Mouse (Mus musculus): ENCODE data around the gene Imp3. TPM values are rescaled to one million over a fixed set of nuclear protein-coding genes. Genes with fewer than 3 reads are reported as not detected.
A peak's percentile ranks its signal among the peaks of the same experiment; 100 is the strongest.

Gene Imp3
- 70.9 and 73.6 TPM in 2 replicates for polyA plus RNA-seq (2014; fragmentation: Nextera tagmentation; extraction: Ambion mirVana)

DNA sequence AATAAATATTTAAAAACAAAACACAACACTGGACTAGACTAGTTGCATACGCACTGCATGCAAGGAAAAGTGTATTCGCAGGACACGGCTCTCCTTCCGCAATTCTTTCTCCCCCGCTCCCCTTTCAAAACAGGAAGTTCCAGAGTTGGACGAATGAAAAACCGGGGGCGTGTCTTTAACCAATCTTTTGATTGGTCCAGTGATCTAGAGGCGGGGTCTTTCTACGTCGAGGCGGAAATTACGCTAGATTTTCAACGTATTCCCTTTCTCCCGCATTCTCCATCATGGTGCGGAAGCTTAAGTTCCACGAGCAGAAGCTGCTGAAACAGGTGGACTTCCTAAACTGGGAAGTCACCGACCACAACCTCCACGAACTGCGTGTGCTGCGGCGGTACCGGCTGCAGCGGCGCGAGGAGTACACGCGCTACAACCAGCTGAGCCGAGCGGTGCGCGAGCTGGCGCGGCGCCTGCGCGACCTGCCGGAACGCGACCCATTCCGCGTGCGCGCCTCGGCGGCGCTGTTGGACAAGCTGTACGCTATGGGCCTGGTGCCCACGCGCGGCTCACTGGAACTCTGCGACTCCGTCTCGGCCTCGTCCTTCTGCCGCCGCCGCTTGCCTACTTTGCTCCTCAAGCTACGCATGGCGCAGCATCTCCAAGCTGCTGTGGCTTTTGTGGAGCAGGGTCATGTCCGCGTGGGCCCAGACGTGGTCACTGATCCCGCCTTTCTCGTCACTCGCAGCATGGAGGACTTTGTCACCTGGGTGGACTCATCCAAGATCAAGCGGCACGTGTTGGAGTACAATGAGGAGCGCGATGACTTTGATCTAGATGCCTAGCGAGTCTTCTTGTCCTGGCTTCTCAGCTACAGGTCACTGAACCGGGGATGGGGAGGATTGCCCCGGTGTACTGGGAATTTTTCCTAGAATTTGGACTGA is at the start of gene Imp3:
Imp3 (plus strand) TSS at position 253 of the 938 bp plus-strand sequence.
- Histone ChIP-seq H3K4me2 (ENCODE audit: low read depth, severe bottlenecking) (peak within 1 kb of the TSS; percentile 82), H3K9ac (ENCODE audit: low read length) (peak within 1 kb of the TSS; percentile 74), H3K4me3 (ENCODE audit: low read depth, low read length) (peak within 1 kb of the TSS; percentile 66), H3K27ac (replicated peaks; ENCODE audit: low read depth, low read length) (peak within 1 kb of the TSS; percentile 63), H3K36me3 (ENCODE audit: control insufficient read depth, insufficient read depth, low read length) (no peaks in the 10 kb centered on the region; the same call in 1 of the 2 replicates), H3K27me3 (ENCODE audit: control insufficient read depth, insufficient read depth, low read length) (no peaks in the 10 kb centered on the region), H3K4me1 (ENCODE audit: control insufficient read depth, insufficient read depth, low read length) (no peaks in the 10 kb centered on the region; the same call in 1 of the 2 replicates), H3K9me3 (ENCODE audit: control insufficient read depth, low read length) (no peaks in the 10 kb centered on the region)
- DNase-seq (ENCODE audit: low spot score), result peak; percentile 85
- peak; percentile 90 for ATAC-seq (ENCODE audit: insufficient number of reproducible peaks, low FRiP score, low TSS enrichment, low read depth)
- under 1% methylated on average over 73 of the region's 73 CpGs for WGBS

DNA sequence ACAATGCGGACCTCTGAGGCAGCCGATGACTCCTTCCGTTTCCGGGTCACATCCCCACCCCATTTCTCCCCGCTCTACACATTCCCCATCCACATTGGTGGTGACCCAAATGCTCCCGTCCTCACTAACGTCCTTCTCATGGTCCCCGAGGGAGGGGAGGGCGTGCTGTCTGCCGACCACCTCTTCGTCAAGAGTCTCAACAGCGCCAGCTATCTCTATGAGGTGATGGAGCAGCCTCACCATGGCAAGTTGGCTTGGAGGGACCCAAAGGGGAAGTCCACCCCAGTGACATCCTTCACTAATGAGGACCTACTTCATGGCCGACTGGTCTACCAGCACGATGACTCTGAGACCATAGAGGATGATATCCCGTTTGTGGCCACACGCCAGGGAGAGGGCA is 49.7 kb upstream of the Imp3 start:
- peaks cover 9% of the 10 kb centered on the region for H3K4me1 ChIP-seq (ENCODE audit: control insufficient read depth, insufficient read depth, low read length)
- no peak overlapping the region for H3K9ac ChIP-seq (ENCODE audit: low read length)
- H3K4me2 ChIP-seq (ENCODE audit: low read depth, severe bottlenecking), result no peak overlapping the region
- DNase-seq (ENCODE audit: low spot score), result no peak
- 91% methylated on average over 16 of the region's 16 CpGs for WGBS
- H3K27me3 ChIP-seq (ENCODE audit: control insufficient read depth, insufficient read depth, low read length), result no peaks in the 10 kb centered on the region
- peaks cover 3% of the 10 kb centered on the region; the same call in 1 of the 2 replicates for H3K36me3 ChIP-seq (ENCODE audit: control insufficient read depth, insufficient read depth, low read length)
- no peak overlapping the region for H3K27ac ChIP-seq (replicated peaks; ENCODE audit: low read depth, low read length)
- no peaks in the 10 kb centered on the region for H3K9me3 ChIP-seq (ENCODE audit: control insufficient read depth, low read length)
- no peak for ATAC-seq (ENCODE audit: insufficient number of reproducible peaks, low FRiP score, low TSS enrichment, low read depth)
- H3K4me3 ChIP-seq (ENCODE audit: low read depth, low read length), result no peak overlapping the region

DNA sequence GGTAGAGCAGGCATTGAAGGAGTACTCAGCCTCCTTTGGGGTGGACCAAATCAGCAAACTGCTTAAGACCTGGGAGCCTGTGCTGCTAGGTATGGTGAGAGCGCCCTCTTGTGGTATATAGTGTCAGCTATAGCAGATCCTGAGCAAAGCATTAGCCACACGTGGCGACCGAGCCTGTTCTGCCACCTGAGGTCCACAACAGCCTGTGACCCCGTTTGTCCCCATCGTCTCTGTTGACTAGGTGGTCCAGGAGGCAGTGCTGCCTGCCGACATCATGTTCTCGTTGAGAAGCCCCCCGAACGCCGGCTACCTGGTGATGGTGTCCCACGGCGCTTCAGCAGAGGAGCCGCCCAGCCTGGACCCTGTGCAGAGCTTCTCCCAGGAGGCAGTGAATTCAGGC is 47.5 kb upstream of the Imp3 start:
- no peak overlapping the region for H3K9ac ChIP-seq (ENCODE audit: low read length)
- no peaks in the 10 kb centered on the region for H3K27me3 ChIP-seq (ENCODE audit: control insufficient read depth, insufficient read depth, low read length)
- WGBS, result 3% methylated on average over 14 of the region's 14 CpGs
- no peak overlapping the region for H3K4me3 ChIP-seq (ENCODE audit: low read depth, low read length)
- no peak overlapping the region for H3K27ac ChIP-seq (replicated peaks; ENCODE audit: low read depth, low read length)
- ATAC-seq (ENCODE audit: insufficient number of reproducible peaks, low FRiP score, low TSS enrichment, low read depth) (no peak; the same call in 1 of the 2 replicates), DNase-seq (ENCODE audit: low spot score) (peak; percentile 82)
- no peaks in the 10 kb centered on the region for H3K9me3 ChIP-seq (ENCODE audit: control insufficient read depth, low read length)
- peak overlapping the region; percentile 29; the same call in 1 of the 2 replicates for H3K4me2 ChIP-seq (ENCODE audit: low read depth, severe bottlenecking)
- H3K4me1 ChIP-seq (ENCODE audit: control insufficient read depth, insufficient read depth, low read length), result peaks cover 11% of the 10 kb centered on the region
- peaks cover 3% of the 10 kb centered on the region; the same call in 1 of the 2 replicates for H3K36me3 ChIP-seq (ENCODE audit: control insufficient read depth, insufficient read depth, low read length)

DNA sequence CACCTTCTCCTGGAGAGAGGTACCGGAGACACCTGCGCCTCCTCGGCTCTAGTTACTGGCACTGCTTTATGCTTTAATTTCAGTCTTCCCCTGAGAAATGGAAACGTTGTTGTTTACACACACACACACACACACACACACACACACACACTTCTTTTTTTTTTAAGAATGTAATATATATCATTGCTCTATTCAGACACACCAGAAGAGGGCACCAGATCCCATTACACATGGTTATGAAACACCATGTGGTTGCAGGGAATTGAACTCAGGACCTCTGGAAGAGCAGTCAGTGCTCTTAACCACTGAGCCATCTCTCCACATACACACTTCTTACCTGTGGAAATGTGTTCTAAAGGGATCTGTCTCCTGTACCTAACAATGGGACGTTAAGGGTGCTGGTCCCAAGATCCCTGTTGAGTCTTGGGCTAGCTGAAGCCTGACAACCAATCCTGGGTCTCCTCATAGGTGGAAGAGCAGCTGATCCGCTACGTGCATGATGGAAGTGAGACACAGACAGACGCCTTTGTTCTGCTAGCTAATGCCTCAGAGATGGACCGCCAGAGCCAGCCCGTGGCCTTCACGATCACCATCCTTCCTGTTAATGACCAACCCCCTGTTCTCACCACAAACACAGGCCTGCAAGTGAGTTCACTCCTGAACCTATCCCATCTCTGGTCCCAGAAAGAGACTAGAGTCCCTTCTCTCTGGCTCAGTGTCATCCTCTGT is 46.6 kb upstream of the Imp3 start:
- no peak overlapping the region for H3K4me3 ChIP-seq (ENCODE audit: low read depth, low read length)

DNA sequence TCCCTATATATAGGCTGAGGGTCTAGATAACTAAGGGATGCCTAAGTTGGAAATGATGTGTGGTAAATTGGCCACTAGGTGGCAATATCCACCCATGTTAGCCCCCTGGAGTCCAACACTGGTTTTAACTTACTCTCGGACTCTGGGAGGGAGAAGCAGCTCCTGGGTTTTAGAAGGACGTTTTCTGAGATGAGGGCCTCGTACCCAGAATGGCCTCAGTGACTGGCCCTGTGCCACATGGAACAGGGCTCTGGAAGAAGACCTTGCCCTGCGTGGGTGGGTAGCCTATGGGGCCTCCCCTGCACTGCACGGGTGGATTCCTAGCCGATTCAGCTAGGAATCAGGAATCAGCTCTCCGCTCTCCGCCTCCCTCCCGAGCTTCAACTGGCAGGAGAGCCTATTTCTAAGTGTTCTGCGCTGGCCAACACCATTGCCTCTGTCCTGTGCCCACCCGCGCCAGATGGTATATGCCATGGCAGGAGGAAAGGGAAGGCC is 45.7 kb upstream of the Imp3 start:
- no peak for ATAC-seq (ENCODE audit: insufficient number of reproducible peaks, low FRiP score, low TSS enrichment, low read depth)
- Histone ChIP-seq H3K9ac (ENCODE audit: low read length) (peak overlapping the region; percentile 23; the same call in 1 of the 2 replicates), H3K9me3 (ENCODE audit: control insufficient read depth, low read length) (no peaks in the 10 kb centered on the region), H3K4me1 (ENCODE audit: control insufficient read depth, insufficient read depth, low read length) (peaks cover 11% of the 10 kb centered on the region), H3K4me3 (ENCODE audit: low read depth, low read length) (no peak overlapping the region), H3K27ac (replicated peaks; ENCODE audit: low read depth, low read length) (no peak overlapping the region), H3K4me2 (ENCODE audit: low read depth, severe bottlenecking) (no peak overlapping the region), H3K36me3 (ENCODE audit: control insufficient read depth, insufficient read depth, low read length) (peaks cover 3% of the 10 kb centered on the region; the same call in 1 of the 2 replicates), H3K27me3 (ENCODE audit: control insufficient read depth, insufficient read depth, low read length) (no peaks in the 10 kb centered on the region)
- peak; percentile 76 for DNase-seq (ENCODE audit: low spot score)
- 32% methylated on average over 12 of the region's 12 CpGs for WGBS

More for the DNA sequence above, 46.6 kb upstream of the Imp3 start:
- Histone ChIP-seq H3K36me3 (ENCODE audit: control insufficient read depth, insufficient read depth, low read length) (peaks cover 3% of the 10 kb centered on the region; the same call in 1 of the 2 replicates), H3K9me3 (ENCODE audit: control insufficient read depth, low read length) (no peaks in the 10 kb centered on the region), H3K27ac (replicated peaks; ENCODE audit: low read depth, low read length) (no peak overlapping the region), H3K4me2 (ENCODE audit: low read depth, severe bottlenecking) (no peak overlapping the region), H3K27me3 (ENCODE audit: control insufficient read depth, insufficient read depth, low read length) (no peaks in the 10 kb centered on the region), H3K9ac (ENCODE audit: low read length) (no peak overlapping the region), H3K4me1 (ENCODE audit: control insufficient read depth, insufficient read depth, low read length) (peaks cover 11% of the 10 kb centered on the region)
- WGBS, result 71% methylated on average over 11 of the region's 11 CpGs
- ATAC-seq (ENCODE audit: insufficient number of reproducible peaks, low FRiP score, low TSS enrichment, low read depth), result no peak
- no peak for DNase-seq (ENCODE audit: low spot score)

DNA sequence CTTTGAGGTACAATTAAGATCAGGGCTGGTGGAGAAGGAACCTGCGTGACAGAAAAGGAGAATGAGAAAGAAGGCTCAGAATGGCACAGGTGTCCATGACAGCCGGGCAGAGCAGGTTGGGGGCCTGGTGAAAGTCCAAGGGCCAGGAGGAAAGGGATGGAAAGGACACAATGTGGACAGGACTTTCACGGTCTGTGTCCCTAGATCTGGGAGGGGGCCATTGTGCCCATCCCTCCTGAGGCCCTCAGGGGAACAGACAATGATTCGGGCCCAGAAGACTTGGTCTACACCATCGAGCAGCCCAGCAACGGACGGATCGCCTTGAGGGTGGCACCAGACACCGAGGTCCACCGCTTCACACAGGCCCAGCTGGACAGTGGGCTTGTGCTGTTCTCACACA is 45.2 kb upstream of the Imp3 start:
- H3K9ac ChIP-seq (ENCODE audit: low read length), result no peak overlapping the region
- no peak for ATAC-seq (ENCODE audit: insufficient number of reproducible peaks, low FRiP score, low TSS enrichment, low read depth)
- H3K27me3 ChIP-seq (ENCODE audit: control insufficient read depth, insufficient read depth, low read length), result no peaks in the 10 kb centered on the region
- no peak for DNase-seq (ENCODE audit: low spot score)
- no peak overlapping the region for H3K27ac ChIP-seq (replicated peaks; ENCODE audit: low read depth, low read length)
- H3K4me3 ChIP-seq (ENCODE audit: low read depth, low read length), result no peak overlapping the region
- peaks cover under 1% of the 10 kb centered on the region; the same call in 1 of the 2 replicates for H3K36me3 ChIP-seq (ENCODE audit: control insufficient read depth, insufficient read depth, low read length)
- no peaks in the 10 kb centered on the region for H3K9me3 ChIP-seq (ENCODE audit: control insufficient read depth, low read length)
- no peak overlapping the region for H3K4me2 ChIP-seq (ENCODE audit: low read depth, severe bottlenecking)
- WGBS, result 86% methylated on average over 10 of the region's 10 CpGs
- peaks cover 11% of the 10 kb centered on the region for H3K4me1 ChIP-seq (ENCODE audit: control insufficient read depth, insufficient read depth, low read length)

DNA sequence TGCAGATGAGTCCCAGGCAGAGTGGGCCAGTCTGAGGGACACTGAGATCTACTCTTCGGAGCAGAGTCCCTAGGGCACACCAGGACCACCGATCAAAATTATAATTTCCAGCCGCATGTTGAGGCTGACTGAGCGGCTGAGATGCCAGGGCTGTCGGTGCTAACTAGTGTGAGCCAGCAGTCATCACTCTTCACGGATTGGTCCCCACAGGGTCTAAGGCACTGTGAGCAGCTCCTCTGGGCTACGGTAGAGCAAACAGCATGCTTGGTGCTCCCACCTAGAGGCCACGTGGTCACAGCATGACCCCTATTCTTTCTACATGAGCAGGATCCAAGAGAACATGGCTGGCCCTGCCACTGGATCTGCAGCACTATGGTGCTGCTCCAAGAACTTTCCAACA is 44.0 kb upstream of the Imp3 start:
- 71% methylated on average over 8 of the region's 8 CpGs for WGBS
- ATAC-seq (ENCODE audit: insufficient number of reproducible peaks, low FRiP score, low TSS enrichment, low read depth) (no peak), DNase-seq (ENCODE audit: low spot score) (no peak)
- no peaks in the 10 kb centered on the region for H3K36me3 ChIP-seq (ENCODE audit: control insufficient read depth, insufficient read depth, low read length)
- peaks cover 11% of the 10 kb centered on the region for H3K4me1 ChIP-seq (ENCODE audit: control insufficient read depth, insufficient read depth, low read length)
- no peak overlapping the region for H3K4me2 ChIP-seq (ENCODE audit: low read depth, severe bottlenecking)
- H3K27ac ChIP-seq (replicated peaks; ENCODE audit: low read depth, low read length), result no peak overlapping the region
- no peak overlapping the region for H3K4me3 ChIP-seq (ENCODE audit: low read depth, low read length)
- no peaks in the 10 kb centered on the region for H3K27me3 ChIP-seq (ENCODE audit: control insufficient read depth, insufficient read depth, low read length)
- peak overlapping the region; percentile 38 for H3K9ac ChIP-seq (ENCODE audit: low read length)
- H3K9me3 ChIP-seq (ENCODE audit: control insufficient read depth, low read length), result no peaks in the 10 kb centered on the region

DNA sequence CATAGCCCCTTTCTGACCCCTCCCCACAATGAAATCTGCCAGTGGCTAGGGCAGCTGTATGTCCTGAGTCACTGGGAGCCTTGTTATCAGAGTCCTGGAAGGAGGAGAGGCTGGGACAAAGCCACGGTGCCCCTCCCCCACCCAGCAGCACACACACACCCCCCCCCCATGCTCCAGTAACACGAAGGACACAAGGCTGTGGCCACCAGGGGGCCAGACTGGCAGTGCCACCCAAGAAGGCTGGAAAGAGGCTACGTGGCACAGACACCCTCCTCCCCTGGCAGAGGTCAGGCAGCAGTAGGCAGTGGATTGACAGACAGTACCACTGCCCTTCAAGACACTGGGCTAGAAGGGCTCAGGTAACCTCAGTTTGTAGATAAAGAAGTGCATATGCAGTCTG is 43.3 kb upstream of the Imp3 start:
- Histone ChIP-seq H3K9me3 (ENCODE audit: control insufficient read depth, low read length) (no peaks in the 10 kb centered on the region), H3K4me1 (ENCODE audit: control insufficient read depth, insufficient read depth, low read length) (peaks cover 11% of the 10 kb centered on the region), H3K4me2 (ENCODE audit: low read depth, severe bottlenecking) (no peak overlapping the region), H3K27me3 (ENCODE audit: control insufficient read depth, insufficient read depth, low read length) (no peaks in the 10 kb centered on the region), H3K27ac (replicated peaks; ENCODE audit: low read depth, low read length) (no peak overlapping the region), H3K9ac (ENCODE audit: low read length) (peak overlapping the region; percentile 38; the same call in 1 of the 2 replicates), H3K36me3 (ENCODE audit: control insufficient read depth, insufficient read depth, low read length) (no peaks in the 10 kb centered on the region), H3K4me3 (ENCODE audit: low read depth, low read length) (no peak overlapping the region)
- ATAC-seq (ENCODE audit: insufficient number of reproducible peaks, low FRiP score, low TSS enrichment, low read depth) (no peak), DNase-seq (ENCODE audit: low spot score) (no peak)
- WGBS, result 22% methylated on average over 3 of the region's 3 CpGs
